Mouse (Mus musculus): ENCODE measurements around the gene Cplx3. TPM values are rescaled to one million over a fixed set of nuclear protein-coding genes. Genes with fewer than 3 reads are reported as not detected.
A peak's percentile ranks its signal among the peaks of the same experiment; 100 is the strongest.

Gene Cplx3
- 0.04 TPM in 1 of 2 replicates, not detected in the other for polyA plus RNA-seq (2015; fragmentation: Nextera tagmentation; extraction: Ambion mirVana)

GRCm38 (mm10) chr9:57606139-57606851 is at the start of gene Cplx3:
Gene Cplx3, minus strand, starts transcription at chr9:57606281.
- H3K4me1 ChIP-seq (replicated peaks; ENCODE audit: insufficient read depth, low read length): 0 out of 2 replicates have a peak, but pooled peaks cover 1% of the 10 kb centered on the region
- DNase-seq (ENCODE audit: low spot score) (peak; percentile 81), ATAC-seq (replicated peaks; ENCODE audit: low FRiP score, low read depth) (peak; percentile 86)
- H3K9ac ChIP-seq (ENCODE audit: low read depth, low read length): no peak within 1 kb of the TSS
- no peak within 1 kb of the TSS for H3K4me2 ChIP-seq (ENCODE audit: low read length)
- no peak within 1 kb of the TSS for H3K4me3 ChIP-seq (replicated peaks; ENCODE audit: low read depth, low read length)
- no peak within 1 kb of the TSS for H3K27ac ChIP-seq
- no peaks in the 10 kb centered on the region for H3K27me3 ChIP-seq (ENCODE audit: insufficient read depth, low read length)
- no peaks in the 10 kb centered on the region for H3K9me3 ChIP-seq (replicated peaks; ENCODE audit: low read length)
- no peak for TF ChIP-seq CTCF (IDR thresholded peaks at IDR 0.05; ENCODE audit: low read depth)
- WGBS: 5% methylated on average over 24 of the region's 24 CpGs
- no peaks in the 10 kb centered on the region for H3K36me3 ChIP-seq (ENCODE audit: insufficient read depth, low read length)

GRCm38 (mm10) chr9:57655749-57656148 is 49.7 kb upstream of the Cplx3 start:
- no peaks in the 10 kb centered on the region for H3K4me1 ChIP-seq (replicated peaks; ENCODE audit: insufficient read depth, low read length)
- DNase-seq (ENCODE audit: low spot score) (peak; percentile 92), ATAC-seq (replicated peaks; ENCODE audit: low FRiP score, low read depth) (peak; percentile 78)
- no peak overlapping the region for H3K4me3 ChIP-seq (replicated peaks; ENCODE audit: low read depth, low read length)
- peak overlapping the region; percentile 27; the same call in 1 of the 2 replicates for H3K4me2 ChIP-seq (ENCODE audit: low read length)
- 2% methylated on average over 11 of the region's 11 CpGs for WGBS
- H3K9me3 ChIP-seq (replicated peaks; ENCODE audit: low read length): no peaks in the 10 kb centered on the region
- no peaks in the 10 kb centered on the region for H3K27me3 ChIP-seq (ENCODE audit: insufficient read depth, low read length)
- no peak overlapping the region for H3K9ac ChIP-seq (ENCODE audit: low read depth, low read length)
- peak; percentile 96 for TF ChIP-seq CTCF (IDR thresholded peaks at IDR 0.05; ENCODE audit: low read depth)
- no peaks in the 10 kb centered on the region for H3K36me3 ChIP-seq (ENCODE audit: insufficient read depth, low read length)
- no peak overlapping the region for H3K27ac ChIP-seq

- H3K27me3 ChIP-seq (ENCODE audit: insufficient read depth, low read length): no peaks in the 10 kb centered on the region
- no peak for DNase-seq (ENCODE audit: low spot score)
- no peaks in the 10 kb centered on the region for H3K4me1 ChIP-seq (replicated peaks; ENCODE audit: insufficient read depth, low read length)
- 88% methylated on average over 1 of the region's 1 CpGs for WGBS
- no peaks in the 10 kb centered on the region for H3K9me3 ChIP-seq (replicated peaks; ENCODE audit: low read length)
- H3K9ac ChIP-seq (ENCODE audit: low read depth, low read length): no peak overlapping the region
- H3K4me2 ChIP-seq (ENCODE audit: low read length): no peak overlapping the region
- H3K27ac ChIP-seq: no peak overlapping the region
- H3K4me3 ChIP-seq (replicated peaks; ENCODE audit: low read depth, low read length): no peak overlapping the region
- H3K36me3 ChIP-seq (ENCODE audit: insufficient read depth, low read length): no peaks in the 10 kb centered on the region
- TF ChIP-seq CTCF (IDR thresholded peaks at IDR 0.05; ENCODE audit: low read depth): no peak
- ATAC-seq (replicated peaks; ENCODE audit: low FRiP score, low read depth): no peak
These were observed 48.9 kb upstream of the Cplx3 start for GRCm38 (mm10) chr9:57654966-57655365.

- TF ChIP-seq CTCF (IDR thresholded peaks at IDR 0.05; ENCODE audit: low read depth): no peak
- Histone ChIP-seq H3K27ac (no peak within 1 kb of the TSS), H3K9me3 (replicated peaks; ENCODE audit: low read length) (no peaks in the 10 kb centered on the region), H3K4me1 (replicated peaks; ENCODE audit: insufficient read depth, low read length) (no peaks in the 10 kb centered on the region), H3K9ac (ENCODE audit: low read depth, low read length) (no peak within 1 kb of the TSS), H3K4me2 (ENCODE audit: low read length) (no peak within 1 kb of the TSS), H3K4me3 (replicated peaks; ENCODE audit: low read depth, low read length) (no peak within 1 kb of the TSS), H3K27me3 (ENCODE audit: insufficient read depth, low read length) (no peaks in the 10 kb centered on the region), H3K36me3 (ENCODE audit: insufficient read depth, low read length) (no peaks in the 10 kb centered on the region)
- 65% methylated on average over 5 of the region's 5 CpGs for WGBS
- DNase-seq (ENCODE audit: low spot score): no peak
- ATAC-seq (replicated peaks; ENCODE audit: low FRiP score, low read depth): no peak
These were observed 47.2 kb upstream of the Cplx3 start, which contains the start of gene Csk for GRCm38 (mm10) chr9:57653283-57653682. Gene Csk, minus strand, starts transcription at chr9:57653631.

GRCm38 (mm10) chr9:57652855-57653254 is 46.8 kb upstream of the Cplx3 start:
- ATAC-seq (replicated peaks; ENCODE audit: low FRiP score, low read depth): no peak
- H3K4me2 ChIP-seq (ENCODE audit: low read length): no peak overlapping the region
- H3K27me3 ChIP-seq (ENCODE audit: insufficient read depth, low read length): no peaks in the 10 kb centered on the region
- no peaks in the 10 kb centered on the region for H3K9me3 ChIP-seq (replicated peaks; ENCODE audit: low read length)
- no peak overlapping the region for H3K9ac ChIP-seq (ENCODE audit: low read depth, low read length)
- 65% methylated on average over 3 of the region's 3 CpGs for WGBS
- H3K36me3 ChIP-seq (ENCODE audit: insufficient read depth, low read length): no peaks in the 10 kb centered on the region
- no peak for DNase-seq (ENCODE audit: low spot score)
- no peaks in the 10 kb centered on the region for H3K4me1 ChIP-seq (replicated peaks; ENCODE audit: insufficient read depth, low read length)
- H3K4me3 ChIP-seq (replicated peaks; ENCODE audit: low read depth, low read length): no peak overlapping the region
- no peak overlapping the region for H3K27ac ChIP-seq
- no peak for TF ChIP-seq CTCF (IDR thresholded peaks at IDR 0.05; ENCODE audit: low read depth)

- no peak overlapping the region for H3K27ac ChIP-seq
These were observed 46.3 kb upstream of the Cplx3 start for GRCm38 (mm10) chr9:57652351-57652750.

More at GRCm38 (mm10) chr9:57652351-57652750, 46.3 kb upstream of the Cplx3 start:
- no peaks in the 10 kb centered on the region for H3K36me3 ChIP-seq (ENCODE audit: insufficient read depth, low read length)
- H3K9me3 ChIP-seq (replicated peaks; ENCODE audit: low read length): no peaks in the 10 kb centered on the region
- no peak overlapping the region for H3K4me3 ChIP-seq (replicated peaks; ENCODE audit: low read depth, low read length)
- no peak overlapping the region for H3K4me2 ChIP-seq (ENCODE audit: low read length)
- no peaks in the 10 kb centered on the region for H3K27me3 ChIP-seq (ENCODE audit: insufficient read depth, low read length)
- no peak for TF ChIP-seq CTCF (IDR thresholded peaks at IDR 0.05; ENCODE audit: low read depth)
- WGBS: 69% methylated on average over 9 of the region's 9 CpGs
- ATAC-seq (replicated peaks; ENCODE audit: low FRiP score, low read depth): no peak
- DNase-seq (ENCODE audit: low spot score): no peak
- H3K9ac ChIP-seq (ENCODE audit: low read depth, low read length): no peak overlapping the region
- no peaks in the 10 kb centered on the region for H3K4me1 ChIP-seq (replicated peaks; ENCODE audit: insufficient read depth, low read length)

Measured in kidney, postnatal 0 days (tissue).